Mouse (Mus musculus): ENCODE results near the gene Pdrg1.

GRCm38 (mm10) chr2:153026052-153026451, 10.8 kb upstream of the Pdrg1 start:
- TF ChIP-seq HCFC1 (IDR thresholded peaks at IDR 0.05; ENCODE audit: borderline replicate concordance, insufficient read depth, low read length): no peak
- no peak for TF ChIP-seq ZNF384 (IDR thresholded peaks at IDR 0.05; ENCODE audit: low read depth, low read length)
- TF ChIP-seq ZC3H11A (IDR thresholded peaks at IDR 0.05; ENCODE audit: borderline replicate concordance, low read depth, low read length): no peak
